Mouse (Mus musculus) E14TG2a.4 (cell line): ENCODE measurements around the gene Blvrb.
A peak's percentile ranks its signal among the peaks of the same experiment; 100 is the strongest.

Source experiments
- H3K27me3 ChIP-seq: 2 replicates; pipeline ENCODE4 v1.6.1; 2014; ENCODE audit warnings: low read length, control low read depth; ENCODE audit not compliant: insufficient read depth
- H3K36me3 ChIP-seq: 2 replicates; pipeline ENCODE4 v1.6.1; 2014; ENCODE audit warnings: low read length, control low read depth; ENCODE audit not compliant: insufficient read depth
- H3K4me1 ChIP-seq: replicated peaks from 2 replicates; pipeline ENCODE4 v1.6.1; 2014; ENCODE audit warnings: low read depth, low read length, control low read depth
- H3K4me3 ChIP-seq: replicated peaks from 2 replicates; pipeline ENCODE4 v1.5.1; 2014; ENCODE audit warnings: mild to moderate bottlenecking, low read length
- H3K9me3 ChIP-seq: 2 replicates; pipeline ENCODE4 v1.6.1; 2014; ENCODE audit warnings: low read length, control low read depth
- CTCF ChIP-seq: conservative IDR thresholded peaks from 2 replicates; pipeline ENCODE4 v1.5.1; 2014; ENCODE audit warnings: low read length
- NANOG ChIP-seq: IDR thresholded peaks from 2 replicates; pipeline ENCODE4 v1.6.1; 2014; ENCODE audit warnings: borderline replicate concordance, low read length, mixed read lengths
- POU5F1 ChIP-seq: IDR thresholded peaks from 2 replicates; pipeline ENCODE4 v1.6.1; 2014; ENCODE audit warnings: low read length, borderline replicate concordance

Gene Blvrb

DNA sequence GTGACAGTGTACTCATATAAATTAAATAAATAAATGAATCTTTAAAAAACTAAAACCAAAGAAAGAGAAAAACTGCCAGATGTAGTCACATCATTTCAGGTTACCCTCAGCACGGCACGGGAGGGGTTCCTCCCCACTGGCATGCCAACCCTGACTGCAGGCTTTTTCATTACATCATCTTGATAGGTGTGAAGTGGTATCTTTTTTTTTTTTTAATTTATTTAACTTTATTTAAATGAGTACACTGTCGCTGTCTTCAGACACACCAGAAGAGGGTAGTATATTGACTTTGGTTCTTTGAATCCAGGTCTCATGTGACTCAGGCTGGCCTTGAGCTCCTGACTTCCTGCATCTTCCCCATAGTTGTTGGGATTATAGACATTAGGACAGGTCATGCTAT, 7.5 kb downstream of the Blvrb start:
- TF ChIP-seq POU5F1 (no peak), NANOG (no peak), CTCF (no peak)
- Histone ChIP-seq H3K36me3 (peaks cover 7% of the 10 kb centered on the region), H3K4me1 (0 out of 2 replicates have a peak, but pooled peaks cover 2% of the 10 kb centered on the region), H3K27me3 (no peaks in the 10 kb centered on the region), H3K9me3 (no peaks in the 10 kb centered on the region), H3K4me3 (no peak overlapping the region)

DNA sequence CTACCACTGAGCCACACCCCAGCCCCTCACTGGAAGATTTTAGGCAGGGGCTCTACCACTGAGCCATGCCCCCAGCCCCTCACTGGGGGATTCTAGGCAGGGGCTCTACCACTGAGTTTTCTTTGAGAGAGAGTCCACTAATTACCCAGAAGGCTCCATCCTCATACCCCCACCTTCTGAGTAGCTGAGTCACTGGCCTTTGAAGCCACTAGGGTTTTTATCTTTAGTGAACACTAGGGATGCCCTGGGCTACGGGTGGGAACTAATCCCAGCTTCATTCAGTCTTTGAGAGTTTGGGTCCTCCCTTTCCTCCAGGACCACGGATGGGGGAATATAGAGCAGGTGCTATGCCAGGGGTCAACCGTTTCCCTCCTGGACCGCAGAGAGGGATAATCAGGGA, 10.8 kb downstream of the Blvrb start:
- TF ChIP-seq NANOG (no peak), POU5F1 (no peak), CTCF (no peak)
- Histone ChIP-seq H3K27me3 (no peaks in the 10 kb centered on the region), H3K9me3 (no peaks in the 10 kb centered on the region), H3K4me3 (no peak overlapping the region), H3K36me3 (no peaks in the 10 kb centered on the region), H3K4me1 (0 out of 2 replicates have a peak, but pooled peaks cover 2% of the 10 kb centered on the region)

DNA sequence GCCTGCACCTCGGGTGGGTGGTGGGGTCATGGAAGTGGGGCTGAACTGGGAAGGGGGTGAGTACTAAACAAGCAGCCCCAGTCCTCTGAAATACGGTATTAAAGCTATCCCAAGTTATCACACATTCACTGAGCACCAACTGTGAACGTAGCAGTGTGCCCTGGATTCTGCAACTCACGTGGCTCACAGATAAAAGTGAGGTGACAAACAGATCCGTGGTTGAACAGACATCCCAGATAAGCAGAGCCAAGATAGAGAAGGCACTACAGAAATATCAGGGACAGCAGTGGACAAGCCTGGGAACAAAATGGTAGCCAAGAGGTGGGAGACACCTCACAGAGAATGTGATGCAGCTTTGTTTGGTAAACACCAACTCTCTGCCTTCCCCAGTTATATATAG, 11.9 kb downstream of the Blvrb start:
- no peaks in the 10 kb centered on the region for H3K9me3 ChIP-seq
- TF ChIP-seq CTCF (no peak), POU5F1 (no peak), NANOG (no peak)
- 0 out of 2 replicates have a peak, but pooled peaks cover 2% of the 10 kb centered on the region for H3K4me1 ChIP-seq
- no peaks in the 10 kb centered on the region for H3K27me3 ChIP-seq
- H3K4me3 ChIP-seq, result no peak overlapping the region
- no peaks in the 10 kb centered on the region for H3K36me3 ChIP-seq

DNA sequence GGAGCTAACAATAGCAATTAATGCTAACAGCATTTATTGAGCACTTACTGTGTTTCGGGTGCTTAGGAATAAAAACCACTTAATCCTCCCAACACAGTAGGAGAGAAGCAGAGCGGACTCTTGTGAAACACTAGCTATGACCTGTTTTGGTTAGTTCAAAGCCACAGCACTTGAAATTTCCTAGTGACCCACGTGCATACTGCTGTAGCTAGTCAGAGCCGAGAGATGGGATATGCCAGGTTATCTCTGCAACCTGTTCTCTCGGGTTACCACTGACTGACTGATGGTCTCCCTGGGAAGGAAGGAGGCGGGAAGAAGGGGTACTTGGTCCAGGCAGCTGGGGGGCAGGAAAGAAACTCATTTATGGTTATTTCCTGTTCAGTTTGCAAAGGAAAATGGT, 12.7 kb downstream of the Blvrb start:
- TF ChIP-seq CTCF, result no peak
- no peak for TF ChIP-seq NANOG
- no peak for TF ChIP-seq POU5F1

DNA sequence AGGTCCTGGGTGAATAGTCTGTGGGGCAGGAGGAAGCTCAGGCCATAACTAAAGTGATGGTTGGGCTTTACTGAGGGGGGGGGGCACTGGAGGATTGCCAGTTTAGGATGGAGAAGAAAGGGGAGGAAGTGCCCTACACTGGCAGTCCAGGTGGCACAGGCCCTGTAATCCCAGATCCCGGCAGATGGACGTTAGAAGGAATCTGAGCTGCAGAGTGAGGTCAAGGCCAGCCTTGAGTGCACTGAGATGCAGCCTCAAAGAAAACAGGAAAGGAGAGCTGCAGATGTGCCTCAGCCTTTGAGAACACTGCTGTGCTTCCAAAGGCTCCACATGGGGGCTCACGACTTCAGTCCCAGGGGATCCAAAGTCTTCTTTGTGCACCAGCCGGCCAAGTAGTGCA, 19.9 kb downstream of the Blvrb start:
- no peak for TF ChIP-seq CTCF
- TF ChIP-seq NANOG, result peak; percentile 21; the same call in 1 of the 2 replicates
- H3K4me3 ChIP-seq, result no peak overlapping the region
- H3K9me3 ChIP-seq, result no peaks in the 10 kb centered on the region

More for the DNA sequence above, 12.7 kb downstream of the Blvrb start:
- Histone ChIP-seq H3K36me3 (no peaks in the 10 kb centered on the region), H3K4me1 (0 out of 2 replicates have a peak, but pooled peaks cover 2% of the 10 kb centered on the region), H3K27me3 (no peaks in the 10 kb centered on the region), H3K4me3 (no peak overlapping the region), H3K9me3 (no peaks in the 10 kb centered on the region)

DNA sequence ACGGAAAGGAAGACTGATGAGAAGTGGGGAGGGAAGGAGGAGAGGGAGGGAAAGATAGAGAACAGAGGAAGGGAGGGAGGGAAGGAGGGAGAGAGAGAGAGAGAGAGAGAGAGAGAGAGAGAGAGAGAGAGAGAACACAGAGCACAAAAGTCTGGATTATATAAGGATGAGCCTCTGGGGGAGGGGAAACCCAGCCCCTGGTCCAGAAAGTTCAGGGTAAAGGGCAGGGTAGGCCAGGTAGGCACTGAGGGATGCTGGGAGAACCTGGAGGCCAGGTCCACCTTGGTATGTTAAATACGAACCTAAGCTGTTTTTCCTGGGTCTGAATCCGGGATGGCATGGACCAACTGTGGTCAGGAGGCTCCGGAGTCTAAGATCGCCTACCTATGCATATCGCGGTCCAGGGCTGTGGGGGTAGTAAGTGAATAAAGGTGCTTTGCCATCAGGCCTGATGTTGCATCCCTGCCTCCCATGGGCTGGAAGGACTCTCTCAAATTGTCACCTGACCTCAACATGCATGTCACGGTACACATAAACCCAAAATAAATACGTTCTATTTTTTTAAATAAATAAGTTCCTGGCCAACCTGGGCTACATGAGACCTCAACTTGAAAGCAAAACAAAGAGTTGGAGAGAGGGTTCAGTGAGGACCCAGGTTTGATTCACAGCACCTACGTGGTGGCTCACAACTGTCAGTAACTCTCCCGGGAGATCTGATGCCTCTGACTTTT, 23.8 kb downstream of the Blvrb start:
- H3K27me3 ChIP-seq, result no peaks in the 10 kb centered on the region
- peaks cover 12% of the 10 kb centered on the region for H3K36me3 ChIP-seq
- no peaks in the 10 kb centered on the region for H3K9me3 ChIP-seq
- TF ChIP-seq POU5F1 (no peak), CTCF (no peak), NANOG (no peak)
- no peak overlapping the region for H3K4me3 ChIP-seq
- peaks cover 48% of the 10 kb centered on the region for H3K4me1 ChIP-seq

More for the DNA sequence above, 19.9 kb downstream of the Blvrb start:
- Histone ChIP-seq H3K4me1 (peaks cover 29% of the 10 kb centered on the region), H3K36me3 (no peaks in the 10 kb centered on the region), H3K27me3 (no peaks in the 10 kb centered on the region)

DNA sequence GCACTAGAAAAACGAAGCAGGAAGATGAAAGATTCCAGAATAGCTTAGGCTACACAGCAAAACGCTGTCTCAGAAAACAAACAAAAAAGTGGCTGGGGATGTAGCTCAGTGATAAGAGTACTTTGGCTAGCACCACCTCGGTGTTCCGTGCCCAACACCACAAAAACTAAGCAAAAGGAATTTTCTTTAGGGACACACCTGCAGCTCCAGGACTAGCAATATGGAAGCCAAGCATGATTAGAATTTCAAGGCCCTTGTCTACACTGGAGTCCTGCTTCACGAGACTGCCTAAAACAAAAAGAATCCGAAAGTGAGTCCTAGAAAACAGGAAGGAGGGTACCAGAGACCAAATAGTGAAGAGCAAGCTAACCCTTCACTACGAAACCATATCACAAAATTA, 24.8 kb downstream of the Blvrb start:
- no peaks in the 10 kb centered on the region for H3K27me3 ChIP-seq
- H3K36me3 ChIP-seq, result peaks cover 22% of the 10 kb centered on the region
- peaks cover 54% of the 10 kb centered on the region for H3K4me1 ChIP-seq
- TF ChIP-seq CTCF (no peak), POU5F1 (no peak), NANOG (no peak)
- H3K9me3 ChIP-seq, result no peaks in the 10 kb centered on the region
- peak overlapping the region; percentile 95 for H3K4me3 ChIP-seq

DNA sequence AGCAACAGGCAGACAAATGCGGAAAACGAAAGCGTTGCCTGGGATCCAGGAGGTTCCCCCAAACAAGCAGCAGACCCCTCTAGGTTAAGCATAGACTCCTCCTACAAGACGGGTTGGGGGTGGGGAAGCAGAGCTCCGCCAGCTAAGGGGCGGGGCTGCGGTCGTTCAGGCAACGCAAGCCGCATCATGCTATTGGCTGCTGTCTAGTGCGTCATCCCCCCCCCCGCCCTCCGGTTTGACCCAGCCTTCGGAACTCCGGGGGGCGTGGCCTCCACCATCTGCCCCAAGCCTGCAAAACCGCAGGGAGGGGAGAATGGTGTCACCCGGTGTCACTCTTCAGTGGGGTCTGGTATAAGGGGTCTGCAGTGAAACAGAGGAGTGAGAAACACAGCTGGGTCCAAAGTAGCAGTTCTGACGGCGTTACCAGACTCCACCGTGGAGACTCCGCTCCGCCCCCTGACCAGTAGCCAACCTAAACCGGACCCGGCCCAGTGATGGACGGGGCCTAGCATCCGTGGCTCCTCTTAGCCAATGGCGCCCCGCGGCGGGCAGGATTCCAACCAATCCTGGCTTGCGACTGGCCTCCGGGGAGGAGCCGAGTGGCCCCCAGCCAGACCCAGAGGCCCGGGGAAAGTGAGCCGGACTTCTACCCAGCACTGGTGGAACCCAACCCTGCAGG, 25.5 kb downstream of the Blvrb start, which contains the start of gene Sertad3:
Sertad3 (plus strand) TSS at position 613 of the 679 bp plus-strand sequence.
- Histone ChIP-seq H3K27me3 (no peaks in the 10 kb centered on the region), H3K36me3 (peaks cover 29% of the 10 kb centered on the region), H3K4me3 (peak within 1 kb of the TSS; percentile 95), H3K4me1 (peaks cover 55% of the 10 kb centered on the region), H3K9me3 (no peaks in the 10 kb centered on the region)
- no peak for TF ChIP-seq POU5F1
- no peak for TF ChIP-seq NANOG
- no peak for TF ChIP-seq CTCF
